Mouse (Mus musculus) hindbrain, embryonic 12.5 days (tissue): ENCODE results near the gene Nr2f2. TPM values are rescaled to one million over a fixed set of nuclear protein-coding genes. Genes with fewer than 3 reads are reported as not detected.

Experiments
- ATAC-seq: fragments of 200-750 bp; cut with Nextera tagmentation; 2 replicates; pipeline ENCODE4 v1.8.0; 2017; ENCODE audit warnings: moderate TSS enrichment; ENCODE audit not compliant: low FRiP score
- H3K27ac ChIP-seq: fragments of 300-500 bp; sonication (generic); 2 replicates; pipeline ENCODE4 v1.5.1; 2016; ENCODE audit warnings: mild to moderate bottlenecking
- H3K27me3 ChIP-seq: fragments of 300-500 bp; sonication (generic); 2 replicates; pipeline ENCODE4 v1.6.1; 2016; ENCODE audit warnings: mild to moderate bottlenecking
- H3K36me3 ChIP-seq: fragments of 300-500 bp; sonication (generic); 2 replicates; pipeline ENCODE4 v1.6.1; 2016; ENCODE audit warnings: mild to moderate bottlenecking
- H3K4me1 ChIP-seq: fragments of 300-500 bp; sonication (generic); 2 replicates; pipeline ENCODE4 v1.6.1; 2016
- H3K4me2 ChIP-seq: fragments of 300-500 bp; sonication (generic); replicated peaks from 2 replicates; pipeline ENCODE4 v1.6.1; 2016; ENCODE audit warnings: mild to moderate bottlenecking
- H3K4me3 ChIP-seq: fragments of 300-500 bp; sonication (generic); 2 replicates; pipeline ENCODE4 v1.5.1; 2016; ENCODE audit warnings: mild to moderate bottlenecking
- H3K9ac ChIP-seq: fragments of 300-500 bp; sonication (generic); 2 replicates; pipeline ENCODE4 v1.6.1; 2016; ENCODE audit warnings: mild to moderate bottlenecking, moderate library complexity
- H3K9me3 ChIP-seq: fragments of 300-500 bp; sonication (generic); replicated peaks from 2 replicates; pipeline ENCODE4 v1.6.1; 2016; ENCODE audit warnings: mild to moderate bottlenecking
- WGBS: fragments of 180-500 bp; shearing (Covaris S2); methylation state at CpG from one replicate; pipeline ENCODE4 v1.1.7; 2016; 5-methylcytosine and 5-hydroxymethylcytosine counted together
- polyA plus RNA-seq: library from polyadenylated mRNA; unstranded; fragments of >200 nt; fragmentation: Nextera tagmentation; extraction: Ambion mirVana; gene quantifications from 2 replicates; pipeline ENCODE4 v1.2.1, GENCODE M21; 2016

Nr2f2 gene
- polyA plus RNA-seq, 1 experiment from 2014 or later: 146 TPM

GRCm38 (mm10) chr7:70355691-70356568, 10.6 kb downstream of the Nr2f2 start:
- Histone ChIP-seq H3K36me3 (peaks cover 29% of the 10 kb centered on the region), H3K4me1 (peaks cover 22% of the 10 kb centered on the region), H3K27ac (peak overlapping the region; percentile 100), H3K27me3 (0 out of 2 replicates have a peak, but pooled peaks cover 4% of the 10 kb centered on the region), H3K9ac (peak overlapping the region; percentile 99), H3K9me3 (no peaks in the 10 kb centered on the region), H3K4me3 (peak overlapping the region; percentile 92), H3K4me2 (peak overlapping the region; percentile 79)
- no peak for ATAC-seq
- 7% methylated on average over 5 of the region's 5 CpGs for WGBS

- WGBS: 0% methylated on average over 2 of the region's 2 CpGs
- H3K27me3 ChIP-seq: 0 out of 2 replicates have a peak, but pooled peaks cover 4% of the 10 kb centered on the region
- H3K36me3 ChIP-seq: peaks cover 29% of the 10 kb centered on the region
- H3K4me1 ChIP-seq: peaks cover 25% of the 10 kb centered on the region
- peak overlapping the region; percentile 92 for H3K4me3 ChIP-seq
- peak overlapping the region; percentile 99 for H3K9ac ChIP-seq
- no peaks in the 10 kb centered on the region for H3K9me3 ChIP-seq
- ATAC-seq: no peak
- H3K4me2 ChIP-seq: peak overlapping the region; percentile 79
- H3K27ac ChIP-seq: peak overlapping the region; percentile 100
Observed at GRCm38 (mm10) chr7:70355357-70355620, 11.2 kb downstream of the Nr2f2 start.

- H3K27ac ChIP-seq: peak overlapping the region; percentile 100
- H3K27me3 ChIP-seq: peaks cover 8% of the 10 kb centered on the region; the same call in 1 of the 2 replicates
- peak overlapping the region; percentile 92 for H3K4me3 ChIP-seq
- no peaks in the 10 kb centered on the region for H3K9me3 ChIP-seq
- peak overlapping the region; percentile 79 for H3K4me2 ChIP-seq
- peak overlapping the region; percentile 99 for H3K9ac ChIP-seq
- WGBS: 7% methylated on average over 13 of the region's 14 CpGs
- peaks cover 29% of the 10 kb centered on the region for H3K36me3 ChIP-seq
- peak; percentile 20; the same call in 1 of the 2 replicates for ATAC-seq
- peaks cover 30% of the 10 kb centered on the region for H3K4me1 ChIP-seq
Observed at GRCm38 (mm10) chr7:70354606-70355356, 11.8 kb downstream of the Nr2f2 start.

GRCm38 (mm10) chr7:70353151-70353550, 13.4 kb downstream of the Nr2f2 start:
- peak overlapping the region; percentile 65 for H3K9ac ChIP-seq
- ATAC-seq: no peak
- peaks cover 9% of the 10 kb centered on the region for H3K27me3 ChIP-seq
- H3K4me2 ChIP-seq: peak overlapping the region; percentile 80
- H3K4me3 ChIP-seq: peak overlapping the region; percentile 70
- WGBS: 9% methylated on average over 4 of the region's 4 CpGs
- H3K9me3 ChIP-seq: no peaks in the 10 kb centered on the region
- peaks cover 46% of the 10 kb centered on the region for H3K4me1 ChIP-seq
- H3K27ac ChIP-seq: peak overlapping the region; percentile 98
- peaks cover 26% of the 10 kb centered on the region for H3K36me3 ChIP-seq

- H3K4me2 ChIP-seq: peak overlapping the region; percentile 80
- H3K4me3 ChIP-seq: peak overlapping the region; percentile 70
- no peak for ATAC-seq
- H3K27me3 ChIP-seq: peaks cover 12% of the 10 kb centered on the region
- peaks cover 52% of the 10 kb centered on the region for H3K4me1 ChIP-seq
- peak overlapping the region; percentile 98 for H3K27ac ChIP-seq
- H3K9ac ChIP-seq: peak overlapping the region; percentile 92
- H3K36me3 ChIP-seq: peaks cover 21% of the 10 kb centered on the region; the same call in 1 of the 2 replicates
- 2% methylated on average over 3 of the region's 3 CpGs for WGBS
- H3K9me3 ChIP-seq: no peaks in the 10 kb centered on the region
Observed at GRCm38 (mm10) chr7:70352617-70353016, 13.9 kb downstream of the Nr2f2 start.

- Histone ChIP-seq H3K36me3 (peaks cover 16% of the 10 kb centered on the region; the same call in 1 of the 2 replicates), H3K27me3 (peaks cover 12% of the 10 kb centered on the region), H3K4me2 (peak overlapping the region; percentile 80), H3K4me3 (peak overlapping the region; percentile 70), H3K9ac (peak overlapping the region; percentile 92), H3K9me3 (no peaks in the 10 kb centered on the region), H3K4me1 (peaks cover 54% of the 10 kb centered on the region), H3K27ac (peak overlapping the region; percentile 98)
- no peak for ATAC-seq
- WGBS: 0% methylated on average over 1 of the region's 1 CpGs
Observed at GRCm38 (mm10) chr7:70351981-70352560, 14.5 kb downstream of the Nr2f2 start.

- H3K4me2 ChIP-seq: peak overlapping the region; percentile 80
- peak overlapping the region; percentile 92 for H3K9ac ChIP-seq
- peaks cover 12% of the 10 kb centered on the region for H3K27me3 ChIP-seq
- WGBS: under 1% methylated on average over 48 of the region's 55 CpGs
- peaks cover 57% of the 10 kb centered on the region for H3K4me1 ChIP-seq
- peak overlapping the region; percentile 98 for H3K27ac ChIP-seq
- peak overlapping the region; percentile 70 for H3K4me3 ChIP-seq
- ATAC-seq: peak; percentile 73
- no peaks in the 10 kb centered on the region for H3K9me3 ChIP-seq
- H3K36me3 ChIP-seq: peaks cover 10% of the 10 kb centered on the region; the same call in 1 of the 2 replicates
Observed at GRCm38 (mm10) chr7:70350781-70351551, 15.6 kb downstream of the Nr2f2 start.

GRCm38 (mm10) chr7:70349981-70350670, 16.4 kb downstream of the Nr2f2 start:
- peaks cover 58% of the 10 kb centered on the region for H3K4me1 ChIP-seq
- H3K27ac ChIP-seq: peak overlapping the region; percentile 98
- H3K36me3 ChIP-seq: peaks cover 6% of the 10 kb centered on the region; the same call in 1 of the 2 replicates
- no peaks in the 10 kb centered on the region for H3K9me3 ChIP-seq
- peak overlapping the region; percentile 92 for H3K9ac ChIP-seq
- H3K4me2 ChIP-seq: peak overlapping the region; percentile 80
- peaks cover 15% of the 10 kb centered on the region for H3K27me3 ChIP-seq
- ATAC-seq: 0 out of 2 replicates have a peak, but pooled peaks have one; percentile 15
- peak overlapping the region; percentile 70 for H3K4me3 ChIP-seq
- WGBS: 4% methylated on average over 20 of the region's 20 CpGs

- Histone ChIP-seq H3K36me3 (no peaks in the 10 kb centered on the region), H3K4me1 (peaks cover 64% of the 10 kb centered on the region), H3K4me3 (peak overlapping the region; percentile 70), H3K27ac (peak overlapping the region; percentile 98), H3K4me2 (peak overlapping the region; percentile 80), H3K9ac (peak overlapping the region; percentile 92), H3K27me3 (peaks cover 23% of the 10 kb centered on the region), H3K9me3 (no peaks in the 10 kb centered on the region)
- no peak for ATAC-seq
- 8% methylated on average over 11 of the region's 11 CpGs for WGBS
Observed at GRCm38 (mm10) chr7:70348977-70349615, 17.4 kb downstream of the Nr2f2 start.

GRCm38 (mm10) chr7:70348064-70348976, 18.2 kb downstream of the Nr2f2 start:
- Histone ChIP-seq H3K4me2 (peak overlapping the region; percentile 80), H3K9ac (peak overlapping the region; percentile 92), H3K4me1 (peaks cover 71% of the 10 kb centered on the region), H3K9me3 (no peaks in the 10 kb centered on the region), H3K27me3 (peaks cover 28% of the 10 kb centered on the region), H3K27ac (peak overlapping the region; percentile 98), H3K4me3 (peak overlapping the region; percentile 70), H3K36me3 (no peaks in the 10 kb centered on the region)
- 7% methylated on average over 30 of the region's 30 CpGs for WGBS
- ATAC-seq: no peak
